ENCODE assay signal across 10 mouse cellular contexts in the genomic region with DNA sequence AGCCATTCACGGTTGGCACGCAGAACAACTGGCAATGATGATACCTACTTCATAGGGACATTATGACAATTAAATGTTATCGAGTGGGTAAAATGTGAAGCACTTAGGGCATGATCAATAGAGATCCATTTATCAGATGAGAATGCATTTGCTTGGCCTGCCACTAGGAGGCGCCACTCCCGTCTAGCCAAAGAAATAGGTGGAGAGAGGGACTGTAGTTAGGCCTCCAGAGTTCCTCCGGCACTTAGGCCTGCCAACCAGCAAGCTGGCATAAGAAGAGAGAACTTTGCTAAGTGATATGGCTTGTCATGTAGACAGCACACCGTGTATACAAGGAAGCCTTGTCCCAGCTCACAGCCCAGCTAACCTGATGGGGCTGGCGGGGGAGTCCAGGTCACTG. TPM values are rescaled to one million over a fixed set of nuclear protein-coding genes. Genes with fewer than 3 reads are reported as not detected.
DNase-seq lines count a peak whose midpoint lies in the region; ATAC-seq and TF ChIP-seq lines count a peak whose summit lies in the region.
"Had no signal": no experiment of that assay in that cellular context is flagged by ENCODE, and none has a peak within 500 bp of the region (broad histone marks: within the 10 kb centered on the region; RNA-seq: fewer than 3 reads in every experiment).

No protein-coding gene starts in this region.

- H3K4me1 ChIP-seq in kidney, postnatal 0 days (replicated peaks; ENCODE audit: insufficient read depth, low read length) = no peaks in the 10 kb centered on the region; the same call in 1 of the 2 replicates
- H3K4me1 ChIP-seq in G1E (ENCODE audit: insufficient read depth, low read depth, low read length) = peaks cover 39% of the 10 kb centered on the region
- H3K4me1 ChIP-seq in hindbrain, postnatal 0 days (ENCODE audit: insufficient read depth, low read length) = no peaks in the 10 kb centered on the region; the same call in 1 of the 2 replicates
- no peaks in the 10 kb centered on the region; the same call in 1 of the 2 replicates for H3K4me1 ChIP-seq in small intestine, adult 2 months (ENCODE audit: control insufficient read depth, insufficient read depth, insufficient read length, low read length)

- H3K27me3 ChIP-seq in kidney, postnatal 0 days (ENCODE audit: insufficient read depth, low read length) = no peaks in the 10 kb centered on the region
- H3K27me3 ChIP-seq in G1E (ENCODE audit: insufficient read depth, low read length) = peaks cover 20% of the 10 kb centered on the region
- H3K27me3 ChIP-seq in hindbrain, postnatal 0 days (ENCODE audit: insufficient read depth, low read length) = no peaks in the 10 kb centered on the region
- no peaks in the 10 kb centered on the region for H3K27me3 ChIP-seq in small intestine, adult 2 months (ENCODE audit: control insufficient read depth, insufficient read depth, low read length)

- no peak overlapping the region for H3K4me2 ChIP-seq in kidney, postnatal 0 days (ENCODE audit: low read length)
- H3K4me2 ChIP-seq in hindbrain, postnatal 0 days (ENCODE audit: low read depth, low read length) = no peak overlapping the region
- H3K4me2 ChIP-seq: heart, embryonic 13.5 days had no signal

- ATAC-seq in kidney, postnatal 0 days (replicated peaks; ENCODE audit: low FRiP score, low read depth) = no peak
- ATAC-seq in G1E (ENCODE audit: extremely low read depth, insufficient number of reproducible peaks, low FRiP score, poor library complexity, severe bottlenecking) = no peak
- no peak for ATAC-seq in hindbrain, postnatal 0 days
- ATAC-seq in megakaryocyte-erythroid progenitor cell, adult 5-6 weeks (replicated peaks; ENCODE audit: low FRiP score, low TSS enrichment, poor library complexity, severe bottlenecking) = no peak

- H3K4me3 ChIP-seq in kidney, postnatal 0 days (replicated peaks; ENCODE audit: low read depth, low read length) = no peak overlapping the region
- H3K4me3 ChIP-seq in G1E (ENCODE audit: low read depth, low read length) = no peak overlapping the region
- H3K4me3 ChIP-seq in hindbrain, postnatal 0 days (ENCODE audit: low read length) = no peak overlapping the region
- H3K4me3 ChIP-seq in small intestine, adult 2 months (ENCODE audit: low read depth, low read length) = no peak overlapping the region
- H3K4me3 ChIP-seq: heart, embryonic 13.5 days had no signal

- DNase-seq in cerebellum, adult 18-20 months = peak; percentile 55 to 68
- DNase-seq in cerebellum, adult 9-11 months = no peak
- DNase-seq in kidney, postnatal 0 days (ENCODE audit: low spot score) = peak; percentile 59
- no peak for DNase-seq in kidney, adult 11 months
- DNase-seq in G1E (ENCODE audit: low spot score) = peak; percentile 57
- peak; percentile 58 for DNase-seq in hindbrain, postnatal 0 days (ENCODE audit: low spot score)

- WGBS in kidney, postnatal 0 days = 58% methylated on average over 8 of the region's 8 CpGs
- 45% methylated on average over 8 of the region's 8 CpGs for WGBS in hindbrain, postnatal 0 days
- WGBS in small intestine, adult 2 months = 48% methylated on average over 8 of the region's 8 CpGs

- no peak for TF ChIP-seq POLR2A in small intestine, adult 2 months (IDR thresholded peaks at IDR 0.05; ENCODE audit: low read depth, low read length)

- H3K9ac ChIP-seq in kidney, postnatal 0 days (ENCODE audit: low read depth, low read length) = no peak overlapping the region
- H3K9ac ChIP-seq in hindbrain, postnatal 0 days (replicated peaks; ENCODE audit: low read length) = no peak overlapping the region
- H3K9ac ChIP-seq: heart, embryonic 13.5 days had no signal

- H3K9me3 ChIP-seq in kidney, postnatal 0 days (replicated peaks; ENCODE audit: low read length) = no peaks in the 10 kb centered on the region
- H3K9me3 ChIP-seq in G1E (replicated peaks) = 0 out of 2 replicates have a peak, but pooled peaks cover 3% of the 10 kb centered on the region
- H3K9me3 ChIP-seq in hindbrain, postnatal 0 days (ENCODE audit: low read length) = no peaks in the 10 kb centered on the region
- H3K9me3 ChIP-seq: heart, embryonic 13.5 days had no signal

- peak; percentile 83 for TF ChIP-seq CTCF in kidney, postnatal 0 days (IDR thresholded peaks at IDR 0.05; ENCODE audit: low read depth)
- TF ChIP-seq CTCF in G1E (IDR thresholded peaks at IDR 0.05; ENCODE audit: low read depth, low read length) = peak; percentile 99
- peak; percentile 93 for TF ChIP-seq CTCF in hindbrain, postnatal 0 days (IDR thresholded peaks at IDR 0.05; ENCODE audit: low read depth)
- TF ChIP-seq CTCF in small intestine, adult 2 months (IDR thresholded peaks at IDR 0.05; ENCODE audit: extremely low read depth, insufficient read length, insufficient replicate concordance, low read depth, low read length) = peak; percentile 87; the same call in 1 of the 2 replicates

- 0 out of 2 replicates have a peak, but pooled peaks cover 4% of the 10 kb centered on the region for H3K36me3 ChIP-seq in kidney, postnatal 0 days (ENCODE audit: insufficient read depth, low read length)
- H3K36me3 ChIP-seq in G1E (replicated peaks) = peaks cover 62% of the 10 kb centered on the region
- peaks cover 7% of the 10 kb centered on the region; the same call in 1 of the 2 replicates for H3K36me3 ChIP-seq in hindbrain, postnatal 0 days (ENCODE audit: insufficient read depth, low read length)
- peaks cover 5% of the 10 kb centered on the region; the same call in 1 of the 2 replicates for H3K36me3 ChIP-seq in small intestine, adult 2 months (ENCODE audit: control insufficient read depth, insufficient read depth, low read length)

- H3K27ac ChIP-seq in kidney, postnatal 0 days = no peak overlapping the region
- no peak overlapping the region for H3K27ac ChIP-seq in hindbrain, postnatal 0 days
- H3K27ac ChIP-seq in small intestine, adult 2 months (ENCODE audit: insufficient read depth, low read depth, low read length) = no peak overlapping the region
- H3K27ac ChIP-seq: heart, embryonic 13.5 days; macrophage had no signal

RNA-seq across cellular contexts. Expression of a gene that starts 3.8 kb away (rescaled TPM):
- not detected in 2 replicates for polyA plus RNA-seq in kidney, postnatal 0 days (2015; fragmentation: Nextera tagmentation; extraction: Ambion mirVana)
- total RNA-seq in G1E (2014; fragmentation: Nextera tagmentation) (not detected in 2 replicates), G1E (2017) (not detected in 2 replicates)
- polyA plus RNA-seq in G1E (2012) = not detected in 2 replicates
- total RNA-seq in hindbrain, postnatal 0 days (2014; rRNA removed) = not detected in 2 replicates
- polyA plus RNA-seq in hindbrain, postnatal 0 days (2015; fragmentation: Nextera tagmentation; extraction: Ambion mirVana) = not detected in 2 replicates
- not detected in 2 replicates for polyA plus RNA-seq in small intestine, adult 2 months (2012; rRNA removed)
- not detected in 2 replicates for total RNA-seq in megakaryocyte-erythroid progenitor cell, adult 5-6 weeks (2014; fragmentation: Nextera tagmentation)
- total RNA-seq in megakaryocyte-erythroid progenitor cell, adult 5-6 weeks (2017) = not detected in 2 replicates
- polyA plus RNA-seq: heart, embryonic 13.5 days; macrophage had no signal

RNA-seq across cellular contexts. Expression of a gene that starts 4.2 kb away (rescaled TPM):
- 1.4 and 1.6 TPM in 2 replicates for polyA plus RNA-seq in kidney, postnatal 0 days (2015; fragmentation: Nextera tagmentation; extraction: Ambion mirVana)
- total RNA-seq in G1E (2014; fragmentation: Nextera tagmentation) (0.68 and 0.73 TPM in 2 replicates), G1E (2017) (0.11 and 0.35 TPM in 2 replicates)
- polyA plus RNA-seq in G1E (2012) = 1.5 and 1.8 TPM in 2 replicates
- total RNA-seq in hindbrain, postnatal 0 days (2014; rRNA removed) = 42.7 and 49.2 TPM in 2 replicates
- 7.2 and 7.6 TPM in 2 replicates for polyA plus RNA-seq in hindbrain, postnatal 0 days (2015; fragmentation: Nextera tagmentation; extraction: Ambion mirVana)
- 3.1 and 4.6 TPM in 2 replicates for polyA plus RNA-seq in small intestine, adult 2 months (2012; rRNA removed)
- 2.3 and 2.5 TPM in 2 replicates for total RNA-seq in megakaryocyte-erythroid progenitor cell, adult 5-6 weeks (2014; fragmentation: Nextera tagmentation)
- 0.15 and 1.7 TPM in 2 replicates for total RNA-seq in megakaryocyte-erythroid progenitor cell, adult 5-6 weeks (2017)

RNA-seq across cellular contexts. Expression of a gene that starts 15.7 kb away (rescaled TPM):
- 0.13 TPM in 1 of 2 replicates, not detected in the other for polyA plus RNA-seq in kidney, postnatal 0 days (2015; fragmentation: Nextera tagmentation; extraction: Ambion mirVana)
- total RNA-seq in G1E (2014; fragmentation: Nextera tagmentation) = not detected in 2 replicates
- 0.11 and 0.12 TPM in 2 replicates for total RNA-seq in G1E (2017)
- polyA plus RNA-seq in G1E (2012) = not detected in 2 replicates
- total RNA-seq in hindbrain, postnatal 0 days (2014; rRNA removed) = 0.05 TPM in 1 of 2 replicates, not detected in the other
- polyA plus RNA-seq in hindbrain, postnatal 0 days (2015; fragmentation: Nextera tagmentation; extraction: Ambion mirVana) = 0.16 and 0.21 TPM in 2 replicates
- polyA plus RNA-seq in small intestine, adult 2 months (2012; rRNA removed) = not detected in 2 replicates
- 0.45 TPM in 1 of 2 replicates, not detected in the other for total RNA-seq in megakaryocyte-erythroid progenitor cell, adult 5-6 weeks (2014; fragmentation: Nextera tagmentation)
- not detected in 2 replicates for total RNA-seq in megakaryocyte-erythroid progenitor cell, adult 5-6 weeks (2017)
- polyA plus RNA-seq: macrophage had no signal

RNA-seq across cellular contexts. Expression of a gene that starts 19.1 kb away (rescaled TPM):
- polyA plus RNA-seq in kidney, postnatal 0 days (2015; fragmentation: Nextera tagmentation; extraction: Ambion mirVana) = 370 and 387 TPM in 2 replicates
- total RNA-seq in G1E (2014; fragmentation: Nextera tagmentation) (26.5 and 32.1 TPM in 2 replicates), G1E (2017) (50.8 and 56.8 TPM in 2 replicates)
- 149 and 159 TPM in 2 replicates for polyA plus RNA-seq in G1E (2012)
- 181 and 204 TPM in 2 replicates for total RNA-seq in hindbrain, postnatal 0 days (2014; rRNA removed)
- polyA plus RNA-seq in hindbrain, postnatal 0 days (2015; fragmentation: Nextera tagmentation; extraction: Ambion mirVana) = 411 and 417 TPM in 2 replicates
- 122 and 160 TPM in 2 replicates for polyA plus RNA-seq in small intestine, adult 2 months (2012; rRNA removed)
- total RNA-seq in megakaryocyte-erythroid progenitor cell, adult 5-6 weeks (2014; fragmentation: Nextera tagmentation) = 221 and 258 TPM in 2 replicates
- total RNA-seq in megakaryocyte-erythroid progenitor cell, adult 5-6 weeks (2017) = 39.5 and 75.5 TPM in 2 replicates

RNA-seq across cellular contexts. Expression of a gene that starts 31.2 kb away (rescaled TPM):
- 6.4 TPM in 2 replicates for polyA plus RNA-seq in kidney, postnatal 0 days (2015; fragmentation: Nextera tagmentation; extraction: Ambion mirVana)
- total RNA-seq in G1E (2014; fragmentation: Nextera tagmentation) (9.0 and 25.1 TPM in 2 replicates), G1E (2017) (2.6 and 4.8 TPM in 2 replicates)
- 21.3 and 25.6 TPM in 2 replicates for polyA plus RNA-seq in G1E (2012)
- total RNA-seq in hindbrain, postnatal 0 days (2014; rRNA removed) = 4.8 and 6.8 TPM in 2 replicates
- polyA plus RNA-seq in hindbrain, postnatal 0 days (2015; fragmentation: Nextera tagmentation; extraction: Ambion mirVana) = 2.5 and 3.9 TPM in 2 replicates
- 2.3 and 5.6 TPM in 2 replicates for polyA plus RNA-seq in small intestine, adult 2 months (2012; rRNA removed)
- 6.2 and 12.7 TPM in 2 replicates for total RNA-seq in megakaryocyte-erythroid progenitor cell, adult 5-6 weeks (2014; fragmentation: Nextera tagmentation)
- total RNA-seq in megakaryocyte-erythroid progenitor cell, adult 5-6 weeks (2017) = 2.9 and 7.3 TPM in 2 replicates

Comparison
In these comparisons a context has a peak if more than half of its experiments do, and no peak if none do; other contexts are left out.
1. DNase-seq: peak in cerebellum, adult 18-20 months (2 of 2), kidney, postnatal 0 days (single experiment), G1E (single experiment) and hindbrain, postnatal 0 days (single experiment); none in cerebellum, adult 9-11 months (single experiment) and kidney, adult 11 months (single experiment).
2. Peak in every context shown above with its lines, with median percentiles within 50 percentile points of each other: CTCF ChIP-seq.